Mouse (Mus musculus): ENCODE data around the gene Bmpr1b. TPM values are rescaled to one million over a fixed set of nuclear protein-coding genes. Genes with fewer than 3 reads are reported as not detected.

The Bmpr1b gene
- polyA plus RNA-seq, 1 experiment from 2014 or later = 8.1 TPM

DNA sequence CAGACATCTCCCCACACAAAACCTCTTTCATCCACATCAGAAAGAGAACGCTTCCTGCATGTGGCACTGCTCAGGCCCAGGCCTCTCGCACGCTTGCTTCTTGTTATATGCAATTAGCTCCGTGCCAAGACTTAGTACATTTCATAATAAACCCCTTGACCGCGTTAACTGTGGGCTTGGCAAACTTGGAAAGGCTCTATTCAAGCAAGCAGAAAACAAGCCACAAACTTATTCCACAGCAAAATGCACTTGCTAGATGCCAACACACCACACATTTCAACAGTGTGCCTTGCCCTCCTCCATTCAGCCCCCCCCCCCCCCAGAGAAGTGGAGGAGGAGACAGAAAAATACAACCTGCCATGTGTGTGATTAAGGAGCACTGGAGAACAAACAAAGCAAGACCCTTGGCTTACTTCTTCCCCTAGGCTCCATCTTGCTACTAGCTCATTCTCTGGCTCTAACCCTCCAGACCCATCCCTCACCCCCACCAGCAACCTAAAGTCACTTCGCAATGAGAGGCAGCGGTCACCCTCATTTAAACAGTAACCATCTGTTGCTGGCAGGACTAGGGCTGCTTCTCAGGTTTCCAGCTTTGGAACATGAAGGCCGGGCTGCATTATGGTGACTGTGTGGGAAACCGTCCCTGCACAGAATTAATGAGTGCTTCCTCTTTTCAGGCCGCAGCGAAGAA lies 105.5 kb downstream of the Bmpr1b start:
- Histone ChIP-seq H3K4me1 (peaks cover 18% of the 10 kb centered on the region), H3K4me2 (peak overlapping the region; percentile 5; the same call in 1 of the 2 replicates), H3K27ac (peak overlapping the region; percentile 75), H3K9me3 (replicated peaks) (no peaks in the 10 kb centered on the region), H3K36me3 (no peaks in the 10 kb centered on the region), H3K4me3 (replicated peaks) (no peak overlapping the region), H3K27me3 (no peaks in the 10 kb centered on the region), H3K9ac (no peak overlapping the region)
- peak; percentile 92 for ATAC-seq (replicated peaks; ENCODE audit: low FRiP score)
- 33% methylated on average over 12 of the region's 12 CpGs for WGBS

- no peak for ATAC-seq (replicated peaks; ENCODE audit: low FRiP score)
- Histone ChIP-seq H3K4me1 (peaks cover 18% of the 10 kb centered on the region), H3K36me3 (no peaks in the 10 kb centered on the region), H3K9ac (no peak overlapping the region), H3K27me3 (no peaks in the 10 kb centered on the region), H3K4me2 (no peak overlapping the region), H3K27ac (no peak overlapping the region), H3K9me3 (replicated peaks) (no peaks in the 10 kb centered on the region), H3K4me3 (replicated peaks) (no peak overlapping the region)
- WGBS = 86% methylated on average over 5 of the region's 5 CpGs
These were observed 108.0 kb downstream of the Bmpr1b start for GRCm38 (mm10) chr3:142061267-142061666.

- Histone ChIP-seq H3K4me1 (peaks cover 11% of the 10 kb centered on the region), H3K4me3 (replicated peaks) (no peak overlapping the region), H3K9me3 (replicated peaks) (no peaks in the 10 kb centered on the region), H3K9ac (no peak overlapping the region), H3K4me2 (no peak overlapping the region), H3K27me3 (no peaks in the 10 kb centered on the region), H3K36me3 (no peaks in the 10 kb centered on the region), H3K27ac (no peak overlapping the region)
- ATAC-seq (replicated peaks; ENCODE audit: low FRiP score) = no peak
- 57% methylated on average over 3 of the region's 3 CpGs for WGBS
These were observed 109.3 kb downstream of the Bmpr1b start for GRCm38 (mm10) chr3:142059890-142060289.

DNA sequence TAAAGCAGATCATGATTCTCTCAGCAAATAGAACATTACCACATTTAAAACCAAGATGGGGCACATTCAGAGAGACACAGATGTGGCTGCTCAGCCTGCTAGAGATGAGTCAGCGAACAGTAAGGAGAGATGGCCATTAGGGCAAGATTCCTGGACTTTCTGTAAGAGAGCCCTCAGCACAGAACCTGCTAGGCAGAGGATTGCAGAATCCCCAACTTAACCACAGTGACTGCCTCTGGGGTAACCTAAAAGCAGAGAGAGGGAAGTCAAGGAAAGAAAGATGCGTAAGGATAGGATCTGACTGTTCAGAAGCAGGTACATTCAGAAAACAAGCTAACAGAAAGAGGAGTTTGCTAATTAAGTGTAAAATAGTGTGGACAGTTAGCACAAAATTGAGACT lies 118.5 kb downstream of the Bmpr1b start:
- Histone ChIP-seq H3K4me1 (no peaks in the 10 kb centered on the region), H3K27me3 (no peaks in the 10 kb centered on the region), H3K4me3 (replicated peaks) (no peak overlapping the region), H3K27ac (no peak overlapping the region), H3K4me2 (no peak overlapping the region), H3K9me3 (replicated peaks) (no peaks in the 10 kb centered on the region), H3K36me3 (no peaks in the 10 kb centered on the region), H3K9ac (no peak overlapping the region)
- no peak for ATAC-seq (replicated peaks; ENCODE audit: low FRiP score)
- 96% methylated on average over 2 of the region's 2 CpGs for WGBS

- Histone ChIP-seq H3K9ac (no peak overlapping the region), H3K4me2 (no peak overlapping the region), H3K27ac (no peak overlapping the region), H3K36me3 (no peaks in the 10 kb centered on the region), H3K27me3 (no peaks in the 10 kb centered on the region), H3K4me1 (no peaks in the 10 kb centered on the region), H3K9me3 (replicated peaks) (no peaks in the 10 kb centered on the region), H3K4me3 (replicated peaks) (no peak overlapping the region)
- ATAC-seq (replicated peaks; ENCODE audit: low FRiP score) = no peak
- 83% methylated on average over 3 of the region's 3 CpGs for WGBS
These were observed 119.6 kb downstream of the Bmpr1b start for GRCm38 (mm10) chr3:142049610-142050009.

DNA sequence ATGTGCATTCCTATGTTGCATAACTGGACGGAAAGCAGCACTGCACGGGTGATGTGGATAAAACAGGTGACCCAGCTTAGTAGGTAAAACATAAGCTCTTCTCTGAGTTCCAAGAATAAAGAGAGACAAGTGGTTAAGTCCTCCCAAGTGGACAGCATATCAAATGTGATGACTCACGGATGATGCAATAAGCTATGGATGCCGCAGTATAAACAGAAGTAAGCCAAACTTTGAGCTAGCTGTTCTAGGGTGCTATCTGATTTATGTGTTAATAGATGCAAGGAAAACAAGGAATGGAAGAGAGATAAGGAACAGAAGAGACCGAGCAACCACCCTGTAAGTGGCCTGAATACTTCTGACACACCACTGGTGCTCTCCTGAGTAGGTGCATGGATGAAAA lies 120.1 kb downstream of the Bmpr1b start:
- 83% methylated on average over 5 of the region's 5 CpGs for WGBS
- no peak overlapping the region for H3K27ac ChIP-seq
- no peak for ATAC-seq (replicated peaks; ENCODE audit: low FRiP score)
- H3K27me3 ChIP-seq = no peaks in the 10 kb centered on the region
- H3K9ac ChIP-seq = no peak overlapping the region
- H3K4me1 ChIP-seq = no peaks in the 10 kb centered on the region
- no peaks in the 10 kb centered on the region for H3K36me3 ChIP-seq
- no peak overlapping the region for H3K4me3 ChIP-seq (replicated peaks)
- no peak overlapping the region for H3K4me2 ChIP-seq
- H3K9me3 ChIP-seq (replicated peaks) = no peaks in the 10 kb centered on the region

- Histone ChIP-seq H3K27me3 (no peaks in the 10 kb centered on the region), H3K4me3 (replicated peaks) (no peak overlapping the region), H3K9ac (no peak overlapping the region), H3K9me3 (replicated peaks) (no peaks in the 10 kb centered on the region), H3K36me3 (no peaks in the 10 kb centered on the region), H3K4me2 (no peak overlapping the region), H3K27ac (no peak overlapping the region), H3K4me1 (no peaks in the 10 kb centered on the region)
- 70% methylated on average over 6 of the region's 6 CpGs for WGBS
- no peak for ATAC-seq (replicated peaks; ENCODE audit: low FRiP score)
These were observed 120.7 kb downstream of the Bmpr1b start for GRCm38 (mm10) chr3:142048493-142048892.

DNA sequence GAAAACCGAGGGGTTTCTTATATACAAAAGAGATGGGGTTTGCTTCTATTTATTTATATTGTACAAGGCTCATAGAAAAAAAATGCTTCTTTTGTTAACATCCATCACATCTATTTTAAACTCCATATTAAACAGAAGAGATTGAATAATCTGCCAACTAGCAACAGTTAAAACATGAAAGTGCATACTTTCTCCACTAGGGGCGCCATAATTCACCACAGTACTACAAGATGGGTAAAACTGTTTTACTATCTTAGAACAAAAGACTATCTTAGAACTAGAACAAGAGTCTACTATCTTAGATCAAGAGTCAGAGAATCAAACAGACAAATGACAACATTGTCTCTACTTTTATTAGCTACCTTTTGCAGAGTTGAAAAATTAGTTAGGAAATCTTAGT lies 125.8 kb downstream of the Bmpr1b start:
- H3K27me3 ChIP-seq = no peaks in the 10 kb centered on the region
- no peaks in the 10 kb centered on the region for H3K36me3 ChIP-seq
- ATAC-seq (replicated peaks; ENCODE audit: low FRiP score) = no peak
- no peaks in the 10 kb centered on the region for H3K9me3 ChIP-seq (replicated peaks)
- H3K9ac ChIP-seq = no peak overlapping the region
- no peak overlapping the region for H3K4me3 ChIP-seq (replicated peaks)
- 37% methylated on average over 2 of the region's 2 CpGs for WGBS
- H3K4me2 ChIP-seq = no peak overlapping the region
- H3K4me1 ChIP-seq = no peaks in the 10 kb centered on the region
- H3K27ac ChIP-seq = no peak overlapping the region

DNA sequence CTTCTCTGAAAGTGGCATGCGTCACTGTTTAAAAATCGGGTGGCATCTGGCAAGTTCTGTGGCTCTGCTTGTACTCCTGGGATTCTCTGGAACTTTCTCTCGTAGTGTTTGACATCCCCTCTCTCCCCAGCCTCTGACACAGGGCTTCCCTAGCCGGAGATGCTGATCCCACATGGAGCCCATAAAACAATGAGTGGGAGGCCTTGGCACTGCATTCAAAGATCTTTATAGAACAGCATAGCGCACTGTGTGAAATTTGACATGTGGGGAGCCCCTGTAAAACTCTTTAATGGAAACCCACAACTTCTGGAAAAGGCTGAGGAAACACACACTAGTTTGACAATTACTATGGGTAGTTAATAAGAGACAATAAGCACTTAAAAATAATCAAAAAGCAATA lies 126.2 kb downstream of the Bmpr1b start:
- Histone ChIP-seq H3K4me1 (no peaks in the 10 kb centered on the region), H3K36me3 (no peaks in the 10 kb centered on the region), H3K9ac (no peak overlapping the region), H3K4me3 (replicated peaks) (no peak overlapping the region), H3K4me2 (no peak overlapping the region), H3K27ac (no peak overlapping the region), H3K27me3 (no peaks in the 10 kb centered on the region), H3K9me3 (replicated peaks) (no peaks in the 10 kb centered on the region)
- WGBS = 59% methylated on average over 5 of the region's 5 CpGs
- ATAC-seq (replicated peaks; ENCODE audit: low FRiP score) = no peak

GRCm38 (mm10) chr3:142040345-142040744 lies 128.9 kb downstream of the Bmpr1b start:
- ATAC-seq (replicated peaks; ENCODE audit: low FRiP score) = no peak
- Histone ChIP-seq H3K9me3 (replicated peaks) (no peaks in the 10 kb centered on the region), H3K27ac (no peak overlapping the region), H3K36me3 (no peaks in the 10 kb centered on the region), H3K4me3 (replicated peaks) (no peak overlapping the region), H3K9ac (no peak overlapping the region), H3K27me3 (no peaks in the 10 kb centered on the region), H3K4me1 (no peaks in the 10 kb centered on the region), H3K4me2 (no peak overlapping the region)
- WGBS = 91% methylated on average over 5 of the region's 5 CpGs

DNA sequence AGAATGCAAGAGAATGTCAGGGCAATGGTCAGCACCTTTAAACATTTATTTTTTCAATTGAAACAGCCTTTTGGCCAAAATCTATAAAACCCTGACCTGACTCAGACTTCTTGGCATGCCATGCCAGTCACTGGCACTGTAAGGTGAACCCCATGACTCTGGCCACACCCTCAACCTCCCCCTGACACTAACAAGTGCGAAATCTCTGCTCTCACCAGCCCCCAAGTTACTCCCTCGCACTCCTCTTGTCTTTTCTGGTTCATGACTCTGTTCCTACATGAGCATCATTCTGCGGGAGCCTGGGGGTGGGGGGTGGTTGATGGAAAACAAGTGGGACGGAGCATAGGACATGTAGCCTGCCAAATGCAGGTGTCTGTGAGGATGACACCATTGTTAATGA lies 135.1 kb downstream of the Bmpr1b start:
- H3K4me1 ChIP-seq = peaks cover 13% of the 10 kb centered on the region
- 32% methylated on average over 4 of the region's 4 CpGs for WGBS
- no peak overlapping the region for H3K9ac ChIP-seq
- H3K4me3 ChIP-seq (replicated peaks) = no peak overlapping the region
- H3K27ac ChIP-seq = peak overlapping the region; percentile 80
- H3K36me3 ChIP-seq = no peaks in the 10 kb centered on the region
- no peaks in the 10 kb centered on the region for H3K27me3 ChIP-seq
- no peak overlapping the region for H3K4me2 ChIP-seq
- H3K9me3 ChIP-seq (replicated peaks) = no peaks in the 10 kb centered on the region
- ATAC-seq (replicated peaks; ENCODE audit: low FRiP score) = peak; percentile 82

DNA sequence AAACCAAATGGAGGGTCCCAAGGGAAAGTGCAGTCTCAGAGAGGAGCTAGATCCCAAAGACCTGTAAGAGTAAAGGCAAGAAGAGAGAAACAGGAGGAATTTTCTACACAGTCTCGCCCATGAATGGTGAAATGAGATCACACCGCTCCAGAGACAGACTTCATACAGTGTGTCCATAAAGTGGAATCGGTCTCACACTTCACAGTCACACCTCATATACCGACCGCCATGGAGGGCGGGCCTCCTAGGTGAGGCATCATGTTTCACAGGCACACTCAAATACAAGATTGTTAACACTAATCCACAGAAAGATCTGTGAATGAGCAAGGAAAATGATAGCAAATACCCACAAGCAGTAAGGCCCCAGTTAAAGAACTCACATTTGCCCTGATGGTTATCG lies 149.5 kb downstream of the Bmpr1b start:
- ATAC-seq (replicated peaks; ENCODE audit: low FRiP score) = no peak
- H3K9me3 ChIP-seq (replicated peaks) = no peaks in the 10 kb centered on the region
- H3K36me3 ChIP-seq = no peaks in the 10 kb centered on the region
- H3K4me3 ChIP-seq (replicated peaks) = no peak overlapping the region
- H3K4me2 ChIP-seq = no peak overlapping the region
- no peaks in the 10 kb centered on the region for H3K4me1 ChIP-seq
- no peak overlapping the region for H3K27ac ChIP-seq
- no peaks in the 10 kb centered on the region for H3K27me3 ChIP-seq
- no peak overlapping the region for H3K9ac ChIP-seq
- 53% methylated on average over 7 of the region's 7 CpGs for WGBS

DNA sequence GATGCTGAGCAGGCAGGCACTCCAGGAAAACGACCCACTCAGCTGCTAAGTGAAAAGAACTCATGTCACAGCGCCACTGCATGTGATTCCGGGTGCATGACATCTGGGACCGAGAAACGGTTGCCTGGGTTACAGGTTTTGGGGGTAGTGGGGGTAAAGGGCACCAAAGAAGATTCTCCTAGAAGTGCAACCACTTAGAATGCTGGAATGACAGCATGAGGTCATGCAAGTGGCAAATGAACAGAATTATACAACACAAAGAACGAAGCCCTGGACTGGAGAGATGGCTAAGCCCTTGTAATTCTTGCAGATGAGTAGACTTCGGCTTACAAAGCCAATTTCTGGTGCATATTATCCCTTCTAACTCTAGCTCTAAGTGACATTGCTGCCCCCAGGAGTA lies 184.7 kb downstream of the Bmpr1b start:
- Histone ChIP-seq H3K9ac (no peak overlapping the region), H3K4me2 (no peak overlapping the region), H3K4me3 (replicated peaks) (no peak overlapping the region), H3K9me3 (replicated peaks) (no peaks in the 10 kb centered on the region), H3K4me1 (peaks cover 14% of the 10 kb centered on the region; the same call in 1 of the 2 replicates), H3K36me3 (no peaks in the 10 kb centered on the region), H3K27me3 (no peaks in the 10 kb centered on the region), H3K27ac (no peak overlapping the region)
- ATAC-seq (replicated peaks; ENCODE audit: low FRiP score) = no peak
- WGBS = 75% methylated on average over 7 of the region's 7 CpGs
